Mouse (Mus musculus) forebrain, embryonic 10.5 days (tissue): ENCODE measurements around the gene Olfr1122. TPM values are rescaled to one million over a fixed set of nuclear protein-coding genes. Genes with fewer than 3 reads are reported as not detected.

ENCODE experiments used
- polyA plus RNA-seq: library from polyadenylated mRNA; unstranded; fragments of >200 nt; fragmentation: Nextera tagmentation; extraction: Ambion mirVana; gene quantifications from 2 replicates; pipeline ENCODE4 v1.2.1, GENCODE M21; 2016

The Olfr1122 gene
- polyA plus RNA-seq, 1 experiment from 2014 or later: not detected

Other genes starting within 250 kb of the Olfr1122 start
- not detected in 2 replicates for gene Olfr1110, start 245.5 kb upstream of the Olfr1122 start, polyA plus RNA-seq
- gene Olfr1111, start 233.2 kb upstream of the Olfr1122 start, polyA plus RNA-seq: not detected in 2 replicates
- gene Olfr1112, start 198.1 kb upstream of the Olfr1122 start, polyA plus RNA-seq: not detected in 2 replicates
- not detected in 2 replicates for gene Olfr1113, start 176.9 kb upstream of the Olfr1122 start, polyA plus RNA-seq
- gene Olfr1115, start 137.8 kb upstream of the Olfr1122 start, polyA plus RNA-seq: not detected in 2 replicates
- not detected in 2 replicates for gene Olfr1116, start 118.3 kb upstream of the Olfr1122 start, polyA plus RNA-seq
- gene Olfr1118, start 78.3 kb upstream of the Olfr1122 start, polyA plus RNA-seq: not detected in 2 replicates
- gene Olfr1120, start 31.0 kb upstream of the Olfr1122 start, polyA plus RNA-seq: not detected in 2 replicates
- gene Olfr1121, start 16.0 kb upstream of the Olfr1122 start, polyA plus RNA-seq: not detected in 2 replicates
- gene Olfr1123, start 30.8 kb downstream of the Olfr1122 start, polyA plus RNA-seq: not detected in 2 replicates
- 0.07 TPM in 1 of 2 replicates, not detected in the other for gene Olfr1124, start 44.4 kb downstream of the Olfr1122 start, polyA plus RNA-seq
- gene Olfr1126, start 68.1 kb downstream of the Olfr1122 start, polyA plus RNA-seq: not detected in 2 replicates
- gene Pramel7, start 111.2 kb downstream of the Olfr1122 start, polyA plus RNA-seq: not detected in 2 replicates
- not detected in 2 replicates for gene Pramel6, start 120.7 kb downstream of the Olfr1122 start, polyA plus RNA-seq
- gene Olfr153, start 145.9 kb downstream of the Olfr1122 start, polyA plus RNA-seq: not detected in 2 replicates
- not detected in 2 replicates for gene Olfr1128, start 159.7 kb downstream of the Olfr1122 start, polyA plus RNA-seq
- not detected in 2 replicates for gene Olfr1129, start 188.1 kb downstream of the Olfr1122 start, polyA plus RNA-seq
- gene Olfr1130, start 220.4 kb downstream of the Olfr1122 start, polyA plus RNA-seq: not detected in 2 replicates
- gene Olfr1131, start 241.3 kb downstream of the Olfr1122 start, polyA plus RNA-seq: not detected in 2 replicates